Mouse (Mus musculus): ENCODE results near the gene Znfx1.

Znfx1 gene

DNA sequence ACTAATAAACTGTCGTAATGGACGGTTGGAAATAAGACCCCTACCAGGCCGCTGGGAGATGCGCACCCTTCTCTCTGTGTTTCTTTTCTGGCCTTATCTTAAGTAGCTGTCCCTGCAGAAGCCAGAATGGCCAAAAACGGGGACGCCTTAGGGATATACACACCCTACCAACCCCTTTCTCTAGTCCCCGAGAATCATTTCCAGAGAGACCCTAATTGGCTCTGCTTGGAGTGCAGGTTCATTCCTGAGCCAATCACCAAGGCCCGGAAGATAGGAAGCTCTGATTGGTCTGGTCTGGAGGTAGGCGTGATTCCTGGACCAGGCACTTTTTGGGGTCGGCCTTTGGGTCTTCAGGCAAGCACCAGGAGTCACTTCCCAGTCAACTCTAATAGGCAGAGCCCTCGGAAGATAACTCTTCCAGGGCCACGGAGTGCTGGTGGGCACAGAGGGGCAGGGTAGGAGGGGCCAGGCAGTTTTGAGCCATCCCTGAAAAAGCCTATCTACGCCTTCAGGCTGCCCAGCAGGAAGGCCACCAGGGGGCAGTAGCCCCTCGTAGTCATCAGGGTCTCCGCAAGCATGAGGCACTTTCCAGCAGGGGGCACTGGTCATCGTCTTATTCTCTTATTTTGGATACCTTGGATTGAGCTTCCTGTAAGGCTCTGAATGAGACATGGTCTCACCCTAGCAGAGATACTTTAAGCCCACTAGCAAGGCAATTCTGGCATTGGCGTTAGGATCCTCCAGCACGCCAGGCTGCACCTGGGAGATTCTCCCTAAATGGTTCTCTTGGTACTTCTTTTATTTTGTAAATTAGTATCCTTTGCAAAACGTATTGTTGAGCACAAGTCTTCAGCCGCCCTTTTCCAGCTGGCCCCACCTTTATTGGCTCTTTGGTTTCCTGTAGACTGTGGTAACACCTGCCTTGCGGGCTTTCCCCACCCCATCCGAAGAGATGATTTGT is 9.1 kb upstream of the Znfx1 start:
- peak; percentile 91 for DNase-seq (ENCODE audit: low read depth, low spot score)

DNA sequence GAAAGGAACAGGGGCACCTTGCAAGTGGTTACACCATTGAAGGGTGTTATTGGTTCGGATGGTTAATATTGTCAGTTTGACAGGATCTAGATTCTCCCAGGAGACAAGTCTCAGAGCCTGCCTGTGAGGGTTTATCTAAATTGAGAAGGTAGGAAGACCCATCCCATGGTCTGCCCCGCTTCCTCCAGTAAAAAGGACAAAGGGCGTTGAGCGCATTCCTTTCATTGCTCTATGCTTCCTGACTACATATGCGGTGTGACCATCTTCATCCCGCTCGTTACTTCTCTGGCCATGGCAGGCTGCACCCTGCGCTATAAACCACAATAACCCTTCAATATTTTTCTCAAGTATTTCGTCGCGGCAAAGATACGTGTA is 8.4 kb upstream of the Znfx1 start:
- DNase-seq (ENCODE audit: low read depth, low spot score), result no peak

DNA sequence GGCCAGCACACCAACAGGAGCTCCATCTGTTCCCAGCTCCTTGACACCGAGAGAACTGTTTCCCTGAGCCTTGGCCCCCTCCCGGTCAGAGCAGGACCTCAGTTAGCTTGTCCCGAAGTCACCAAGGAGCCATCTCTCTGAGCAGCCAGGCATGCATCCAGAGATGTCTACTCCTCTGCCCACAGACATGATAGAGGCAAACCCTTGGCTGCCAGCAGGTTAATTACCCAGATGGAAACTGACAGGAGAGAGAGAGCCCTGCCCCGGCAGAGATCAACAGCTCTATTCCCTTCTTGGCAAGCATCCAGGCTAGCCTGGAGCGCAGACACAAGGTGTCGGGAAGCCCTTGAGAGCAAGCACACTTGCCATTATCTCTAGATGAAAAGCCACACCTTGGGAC is 7.5 kb upstream of the Znfx1 start:
- DNase-seq (ENCODE audit: low read depth, low spot score), result no peak

DNA sequence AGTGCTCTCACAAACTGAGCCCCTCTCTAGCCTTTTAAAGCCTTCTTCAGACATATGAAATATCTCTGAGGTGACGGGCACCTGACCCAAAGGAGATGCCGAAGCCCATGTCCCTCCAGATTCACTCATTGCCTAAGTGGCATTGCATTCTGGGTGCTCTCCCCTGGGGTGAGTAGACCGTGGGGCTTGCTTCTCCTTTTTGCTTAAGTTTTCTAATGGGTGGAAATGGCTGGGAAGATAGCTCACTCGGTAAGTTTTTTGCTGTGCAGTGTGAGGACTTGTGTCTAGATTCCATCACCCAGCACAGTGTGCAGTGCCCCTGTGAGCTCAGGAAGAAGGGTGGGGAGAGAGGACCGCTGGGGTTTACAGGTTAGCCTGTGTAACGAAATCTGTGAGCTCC is 4.8 kb upstream of the Znfx1 start:
- no peak for DNase-seq (ENCODE audit: low read depth, low spot score)

DNA sequence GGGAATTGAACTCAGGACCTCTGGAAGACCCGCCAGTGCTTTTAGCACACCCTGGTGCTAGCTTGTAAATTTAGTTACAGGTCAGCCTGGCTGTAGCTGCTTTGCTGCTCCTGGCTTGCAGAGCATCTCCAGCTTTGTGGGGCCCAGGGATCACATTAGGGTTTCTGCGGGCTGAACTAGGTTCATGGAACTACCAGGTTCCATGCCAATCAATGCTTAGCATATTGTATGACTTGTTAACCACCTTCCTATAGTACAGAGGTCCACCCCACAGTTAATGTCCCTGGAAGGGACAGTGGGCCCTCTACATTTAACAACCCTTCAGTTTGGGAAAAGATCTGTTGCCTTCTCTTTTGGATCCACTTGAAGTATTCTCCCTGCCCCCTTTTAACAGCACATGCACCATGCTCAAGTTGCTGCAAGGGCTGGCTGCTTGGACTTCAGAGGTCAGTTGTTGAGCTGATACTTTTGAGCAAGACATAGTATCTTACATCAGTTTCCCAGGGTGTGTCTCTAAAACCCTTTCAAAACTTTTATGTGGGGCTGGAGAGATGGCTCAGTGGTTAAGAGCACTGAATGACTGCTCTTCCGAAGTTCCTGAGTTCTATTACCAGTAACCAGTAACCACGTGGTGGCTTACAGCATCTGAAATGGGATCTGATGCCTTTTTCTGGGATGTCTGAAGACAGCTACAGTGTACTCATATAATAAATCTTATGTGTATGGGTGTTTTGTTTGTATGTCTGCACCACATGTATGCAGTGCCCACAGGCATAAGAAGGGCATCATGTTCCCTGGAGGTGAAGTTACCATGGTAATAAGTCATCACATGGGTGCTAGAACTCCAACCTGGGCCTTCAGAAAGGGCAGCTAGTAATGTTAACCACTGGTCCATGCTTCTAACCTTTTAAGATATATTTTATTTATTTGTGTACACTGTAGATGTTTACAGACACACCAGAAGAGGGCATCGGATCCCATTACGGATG is 4.0 kb upstream of the Znfx1 start:
- no peak for DNase-seq (ENCODE audit: low read depth, low spot score)

DNA sequence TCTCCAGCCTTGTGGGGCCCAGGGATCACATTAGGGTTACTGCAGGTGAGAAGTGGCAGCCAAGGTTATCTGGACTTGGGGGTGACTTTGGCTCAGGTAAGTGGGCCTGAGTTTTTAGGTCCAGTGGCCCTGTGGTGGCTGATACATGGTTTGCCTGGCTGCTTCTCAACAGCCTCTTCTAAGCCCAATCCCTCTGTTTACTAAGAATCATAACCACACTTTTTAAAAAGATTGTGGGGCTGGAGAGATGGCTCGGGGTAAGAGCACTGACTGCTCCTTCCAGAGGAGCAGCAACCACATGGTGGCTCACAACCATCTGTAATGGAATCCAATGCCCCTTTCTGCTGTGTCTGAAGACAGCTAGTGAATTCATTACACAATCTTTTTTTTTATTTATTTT is 3.2 kb upstream of the Znfx1 start:
- DNase-seq (ENCODE audit: low read depth, low spot score), result no peak

DNA sequence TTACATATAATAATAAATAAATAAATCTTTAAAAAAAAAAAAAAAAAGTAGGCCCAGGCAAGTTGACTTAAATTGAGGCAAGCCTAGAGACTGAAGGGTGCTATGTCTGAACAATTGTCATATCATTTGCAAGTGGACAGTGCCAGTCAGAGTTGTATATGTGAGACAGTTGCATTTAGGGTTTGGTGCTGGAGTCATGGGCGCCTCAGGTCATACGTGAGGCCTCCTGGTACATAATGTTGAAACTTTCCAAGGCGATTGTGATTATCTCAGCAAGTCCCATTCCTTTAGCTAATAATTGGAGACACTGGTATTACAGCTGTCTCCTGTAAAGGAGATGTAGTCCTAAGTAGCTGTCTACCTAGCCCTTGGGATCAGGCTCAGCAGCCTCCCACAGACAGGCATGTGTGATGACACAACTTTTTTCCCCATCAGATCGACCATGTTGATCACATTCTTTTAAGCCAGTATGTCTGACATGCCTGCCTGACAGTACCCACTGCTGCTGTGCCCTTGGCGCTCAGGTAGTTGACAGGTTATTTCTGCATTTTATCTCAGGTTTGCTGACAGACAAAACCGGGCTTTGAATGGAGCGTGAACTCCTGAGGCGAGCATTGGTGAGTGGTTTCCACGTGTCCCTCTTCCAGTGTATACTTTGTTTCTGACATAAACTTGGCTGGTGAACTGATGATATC is 1.9 kb upstream of the Znfx1 start:
- no peak for DNase-seq (ENCODE audit: low read depth, low spot score)

DNA sequence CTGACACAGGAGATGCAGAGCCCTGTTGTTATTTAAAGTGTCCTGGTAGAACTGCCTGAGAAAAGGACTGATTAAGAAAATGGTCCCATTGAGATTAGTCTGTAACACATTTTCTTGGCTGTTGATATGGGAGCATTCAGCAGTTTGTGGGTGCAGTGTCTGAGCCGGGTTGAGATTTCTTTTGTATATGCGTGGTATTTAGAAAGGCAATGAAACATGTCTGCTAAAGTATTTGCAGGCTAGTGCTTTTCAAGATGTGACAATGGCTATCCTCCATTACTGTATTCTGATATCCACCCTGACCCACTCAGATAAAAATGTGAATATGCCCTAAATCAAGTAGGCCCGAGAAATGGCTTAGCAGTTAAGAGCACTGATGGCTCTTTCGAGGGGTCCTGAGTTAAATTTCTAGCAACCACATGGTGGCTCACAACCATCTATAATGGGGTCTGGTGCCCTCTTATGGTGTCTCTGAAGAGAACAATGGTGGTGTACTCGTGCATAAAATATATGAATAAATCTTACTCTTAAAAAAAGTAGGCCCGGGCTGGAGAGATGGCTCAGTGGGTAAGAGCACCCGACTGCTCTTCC is 1.2 kb upstream of the Znfx1 start:
- DNase-seq (ENCODE audit: low read depth, low spot score), result peak; percentile 27

DNA sequence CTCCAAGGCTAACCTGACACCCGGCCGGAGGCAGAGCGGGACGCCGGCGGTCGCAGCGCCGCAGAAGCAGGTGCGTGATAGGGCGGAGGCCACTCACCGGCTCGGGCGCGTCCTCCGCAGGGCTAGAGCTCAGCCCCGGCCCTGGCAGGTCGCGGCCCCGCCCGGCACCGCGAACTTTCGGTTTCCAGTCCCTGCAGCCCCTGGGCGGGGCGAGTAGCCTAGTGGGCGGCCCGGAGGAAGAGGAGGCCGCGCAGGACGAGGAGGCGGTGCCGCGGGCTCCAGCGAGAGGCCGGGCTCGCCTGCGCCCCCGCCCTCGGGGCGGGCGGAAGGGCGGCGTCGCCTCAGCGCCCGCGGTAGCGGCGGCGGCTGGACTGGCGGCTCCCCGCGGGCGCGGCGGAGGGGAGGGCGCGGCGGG is 311 bp downstream of the Znfx1 start:
- peak; percentile 98 for DNase-seq (ENCODE audit: low read depth, low spot score)

DNA sequence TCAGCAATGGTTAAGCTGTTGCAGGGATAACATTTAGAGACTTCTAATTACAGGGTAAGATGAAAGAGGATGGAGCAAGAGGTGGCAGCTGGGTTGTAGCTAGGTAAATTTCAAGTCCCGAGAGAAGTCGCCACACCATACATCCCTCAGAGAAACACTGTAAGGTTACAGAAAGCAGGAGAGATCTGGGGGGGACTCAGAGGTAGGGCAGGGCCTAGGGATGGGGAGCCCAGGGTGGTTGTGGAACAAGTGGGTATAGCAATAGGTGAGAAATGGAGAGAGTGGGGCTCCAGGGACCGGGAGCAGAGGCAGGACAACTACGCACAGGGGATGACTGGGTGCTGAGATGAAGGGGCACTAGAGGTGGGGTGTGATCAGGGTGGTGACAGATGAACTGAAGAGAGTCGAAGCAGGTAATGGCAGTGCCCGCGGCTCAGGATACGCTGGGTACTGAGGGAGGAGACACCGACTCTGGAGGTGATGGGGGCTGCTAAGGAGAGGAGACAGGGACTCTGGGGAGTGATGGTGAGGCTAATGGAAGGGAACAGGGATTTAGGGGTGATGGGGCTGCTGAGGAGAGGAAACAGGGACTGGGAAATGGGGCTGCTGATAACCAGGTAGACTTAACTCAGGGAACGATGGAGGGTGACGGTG is 1.3 kb downstream of the Znfx1 start:
- DNase-seq (ENCODE audit: low read depth, low spot score), result peak; percentile 35

DNA sequence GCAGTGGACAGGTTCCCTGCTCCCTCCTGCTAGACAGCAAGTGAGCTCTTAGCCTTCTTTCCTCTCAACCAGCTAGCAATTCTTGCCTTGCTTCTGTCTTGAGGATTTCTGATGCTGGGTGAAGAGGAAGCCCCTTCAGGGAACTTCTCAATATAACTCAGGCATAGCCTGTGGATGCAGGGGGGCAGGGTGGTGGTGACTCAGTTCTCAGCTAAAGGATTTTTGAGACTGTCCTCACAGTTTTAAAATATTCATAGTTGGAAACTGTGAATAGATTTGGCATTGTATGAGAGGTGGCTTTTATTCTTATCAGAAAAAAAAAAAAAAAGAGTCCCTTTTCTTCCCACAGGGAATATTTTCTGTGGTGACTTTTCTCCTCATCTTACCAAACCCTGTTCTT is 2.1 kb downstream of the Znfx1 start:
- no peak for DNase-seq (ENCODE audit: low read depth, low spot score)

DNA sequence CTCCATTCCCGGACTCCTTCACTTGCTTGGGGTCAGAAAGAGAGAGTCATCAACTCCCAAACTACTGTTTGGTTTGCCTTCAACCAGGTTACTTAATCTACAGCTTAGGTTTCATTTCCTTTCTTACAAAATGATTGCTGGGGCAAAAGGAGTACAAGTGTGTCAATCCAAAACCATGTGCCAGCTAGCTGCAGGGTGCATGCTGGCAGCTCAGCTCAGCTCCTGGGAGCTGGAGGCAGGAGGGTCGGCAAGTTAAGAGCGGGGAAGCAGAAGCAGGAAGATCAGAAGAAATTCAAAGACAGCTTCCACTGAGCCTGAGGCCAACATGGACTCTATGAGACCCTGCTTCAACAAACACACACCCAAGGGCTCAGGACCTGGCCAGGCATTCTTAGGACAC is 2.5 kb downstream of the Znfx1 start:
- no peak for DNase-seq (ENCODE audit: low read depth, low spot score)

DNA sequence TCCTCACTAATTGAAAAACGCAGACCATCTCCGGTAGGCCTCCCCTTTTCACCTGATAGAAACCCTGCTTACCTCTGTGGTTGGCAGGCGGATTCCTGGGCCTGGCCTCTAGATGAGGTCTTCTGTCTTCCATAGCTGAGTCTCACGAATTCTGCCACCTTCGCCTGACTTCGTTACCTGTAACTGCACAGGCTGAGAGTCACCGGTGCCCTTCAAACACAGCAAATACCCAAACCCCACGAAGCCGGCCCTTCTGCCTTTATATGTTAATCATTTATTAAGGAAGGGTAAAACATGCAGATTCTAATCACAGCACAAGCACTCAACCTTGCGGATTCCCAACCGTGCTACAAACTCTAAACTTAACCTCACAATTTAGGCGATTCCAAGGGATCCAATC is 2.9 kb downstream of the Znfx1 start:
- DNase-seq (ENCODE audit: low read depth, low spot score), result no peak

DNA sequence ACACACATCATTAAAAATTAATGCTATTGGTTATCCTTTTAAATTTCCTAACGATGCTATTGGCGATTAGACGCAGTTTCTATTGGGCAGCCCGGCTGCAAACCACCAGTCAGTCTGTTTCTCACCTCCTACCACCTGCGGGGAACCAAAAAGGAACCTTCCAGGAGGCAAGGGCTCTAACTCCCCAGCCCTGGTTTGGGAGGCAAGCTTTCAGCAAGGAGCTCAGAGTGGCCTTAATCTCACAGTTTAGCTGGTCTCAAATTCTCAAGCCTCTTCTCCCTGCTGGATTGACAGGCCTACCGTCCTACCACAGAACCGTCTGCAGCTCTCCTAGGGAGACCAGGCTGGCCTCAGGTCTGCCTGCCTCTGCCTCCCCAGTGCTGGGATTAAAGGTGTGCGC is 3.3 kb downstream of the Znfx1 start:
- no peak for DNase-seq (ENCODE audit: low read depth, low spot score)

DNA sequence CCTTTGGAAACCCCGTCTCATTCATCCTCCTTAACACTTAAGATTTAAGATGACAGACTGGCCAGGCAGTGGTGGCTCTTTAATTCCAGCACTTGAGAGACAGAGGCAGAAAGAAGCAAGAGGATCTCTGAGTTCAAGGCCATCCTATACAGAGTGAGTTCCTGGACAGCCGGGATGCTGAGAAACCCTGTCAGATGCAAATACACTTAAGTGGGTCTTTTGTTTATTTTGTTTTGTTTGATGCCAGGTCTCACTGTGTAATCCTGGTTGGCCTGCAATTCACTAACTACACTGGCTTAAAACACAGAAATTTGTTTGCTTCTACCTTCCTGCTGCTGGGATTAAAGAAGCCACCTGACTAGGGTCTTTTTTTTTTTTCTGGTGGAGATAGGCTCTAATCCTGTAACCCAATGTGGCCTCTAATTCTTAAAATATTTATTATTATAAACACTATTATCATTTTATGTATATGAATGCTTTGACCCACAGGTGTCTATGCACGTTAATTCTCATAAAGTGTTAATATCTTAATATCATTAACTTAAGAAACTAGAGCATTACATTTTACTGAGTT is 3.9 kb downstream of the Znfx1 start:
- no peak for DNase-seq (ENCODE audit: low read depth, low spot score)

DNA sequence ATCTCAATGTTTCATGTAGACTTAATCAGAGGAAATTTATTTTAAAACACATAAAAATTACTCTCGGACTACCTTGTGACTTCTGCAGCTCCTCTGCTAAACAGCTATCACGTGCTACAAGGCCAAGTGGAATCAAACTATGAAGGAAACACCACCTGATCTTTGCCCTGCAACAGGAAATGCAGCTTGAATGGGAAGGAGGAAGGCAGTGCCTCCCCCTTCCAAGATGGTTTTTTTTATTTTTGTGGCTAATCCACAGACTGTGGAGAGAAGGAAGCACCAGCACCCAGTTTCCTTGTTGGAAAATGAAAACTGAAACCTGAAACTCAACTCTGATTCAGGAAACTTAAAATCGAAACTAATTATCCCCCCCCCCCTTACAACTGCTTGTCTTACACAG is 4.6 kb downstream of the Znfx1 start:
- DNase-seq (ENCODE audit: low read depth, low spot score), result peak; percentile 37

DNA sequence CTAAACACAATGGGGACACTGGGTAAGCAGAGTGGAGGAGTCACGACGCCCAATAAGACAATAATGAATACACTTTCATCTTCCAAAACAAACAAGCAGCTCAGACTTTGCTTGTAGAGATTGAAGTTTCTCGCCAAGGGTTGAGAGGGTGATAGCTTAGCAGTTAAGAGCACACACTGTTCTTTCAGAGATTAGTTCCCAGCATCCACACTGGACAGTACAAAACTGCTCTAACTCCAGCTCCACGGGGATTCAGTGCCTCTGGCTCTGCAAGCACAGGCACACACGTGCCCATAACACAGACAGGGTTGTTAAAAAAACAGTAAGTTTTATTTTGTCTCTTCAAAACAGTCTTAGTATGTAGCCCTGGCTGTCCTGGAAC is 5.9 kb downstream of the Znfx1 start:
- no peak for DNase-seq (ENCODE audit: low read depth, low spot score)

DNA sequence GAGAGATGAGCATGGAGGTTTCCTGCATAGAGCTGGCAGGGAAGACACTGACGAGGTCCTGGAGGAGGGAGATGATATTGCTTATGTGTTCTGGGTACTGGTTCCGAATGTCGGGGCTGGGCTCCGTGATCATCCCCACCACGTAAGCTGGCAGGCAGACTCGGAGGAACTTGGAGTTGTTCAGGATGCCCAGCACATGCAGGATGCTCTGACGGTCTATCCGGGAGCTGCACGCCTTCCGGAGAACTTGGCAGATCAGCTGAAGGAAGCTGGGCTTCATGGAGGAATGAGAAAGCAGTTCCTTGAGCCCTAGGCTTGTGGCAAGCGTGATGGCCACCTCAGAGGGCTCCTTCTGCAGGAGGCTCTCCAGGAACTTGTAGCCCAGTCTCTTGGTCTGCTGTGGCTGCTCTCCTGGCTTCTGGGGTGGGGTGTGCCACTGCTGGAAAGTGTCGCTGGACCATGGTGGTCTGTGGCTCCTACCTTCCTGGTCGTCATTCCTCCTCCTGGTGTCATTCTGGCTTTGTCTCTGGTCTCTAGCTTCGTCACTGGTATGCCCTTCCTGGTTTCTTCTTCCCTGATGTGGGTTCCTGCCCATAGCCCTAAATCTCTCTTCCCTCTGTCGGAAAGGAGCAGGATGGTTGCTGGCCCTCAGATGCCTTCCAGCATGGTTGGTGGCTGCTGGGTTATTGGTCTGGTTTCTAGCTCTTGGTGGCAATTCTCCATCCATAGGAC is 6.4 kb downstream of the Znfx1 start:
- DNase-seq (ENCODE audit: low read depth, low spot score), result no peak

DNA sequence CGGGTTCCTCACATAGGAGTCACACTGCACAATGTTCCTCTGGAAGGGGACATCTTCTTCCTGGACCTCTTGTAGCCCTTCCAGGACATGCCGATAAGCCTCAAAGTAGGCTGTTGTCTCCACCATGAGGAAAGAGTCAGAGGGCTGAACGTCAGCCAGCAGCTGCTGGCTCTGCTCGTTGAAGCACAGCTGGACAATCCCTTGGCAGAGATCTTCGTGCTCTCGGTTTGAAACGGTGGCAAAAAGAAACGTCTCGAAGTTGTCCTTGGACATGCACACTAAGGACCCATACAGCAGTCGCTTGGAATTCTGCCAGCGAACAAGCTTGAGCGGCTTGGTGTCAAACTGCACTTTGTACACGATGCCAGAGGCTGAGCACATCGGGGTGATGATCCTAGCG is 7.4 kb downstream of the Znfx1 start:
- DNase-seq (ENCODE audit: low read depth, low spot score), result no peak
